Comparison of ENCODE assay signal across 8 mouse cellular contexts in the genomic region with DNA sequence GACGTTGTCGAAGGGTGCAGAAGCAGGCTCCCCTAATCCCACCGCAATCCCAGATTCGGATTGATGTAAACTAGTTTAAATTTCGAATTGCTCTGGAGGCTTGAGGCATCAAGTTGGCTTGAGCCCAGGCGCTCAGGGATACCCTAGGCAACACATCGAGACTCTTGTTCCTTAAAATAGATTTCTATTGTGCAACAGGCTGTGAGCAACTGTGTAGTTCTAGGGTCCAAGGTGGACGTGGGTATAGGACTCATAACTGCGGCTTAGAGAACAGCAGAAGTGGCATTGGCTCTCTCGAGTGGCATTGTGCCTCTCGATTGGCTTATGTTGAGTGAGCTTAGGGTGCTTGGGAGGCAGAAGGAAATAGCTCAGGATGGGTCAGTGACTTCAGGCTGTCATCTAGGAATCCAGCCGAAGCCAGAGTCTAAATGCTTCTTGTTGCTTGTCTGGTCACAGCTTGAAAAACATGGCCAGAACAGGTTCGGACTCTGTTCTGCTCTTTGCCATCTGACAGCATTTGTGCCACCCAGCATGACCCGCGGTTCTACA. TPM values are rescaled to one million over a fixed set of nuclear protein-coding genes. Genes with fewer than 3 reads are reported as not detected.
A peak's percentile ranks its signal among the peaks of the same experiment; 100 is the strongest.
DNase-seq lines count a peak whose midpoint lies in the region; ATAC-seq and TF ChIP-seq lines count a peak whose summit lies in the region.

No protein-coding gene starts in this region.

- in situ Hi-C loops in CH12.LX (cut with MboI; ENCODE audit: low pct_ligation_motif_present, low pct_unique_long_range_greater_than_20kb, low sequenced_read_pairs) = no loop called here

- H3K4me2 ChIP-seq in CH12.LX (ENCODE audit: insufficient read depth, low read depth, poor library complexity, severe bottlenecking) = peak overlapping the region; percentile 74
- peak overlapping the region; percentile 78 for H3K4me2 ChIP-seq in forebrain, embryonic 15.5 days (replicated peaks)
- peak overlapping the region; percentile 81 for H3K4me2 ChIP-seq in midbrain, embryonic 13.5 days (replicated peaks)

- dilution Hi-C loops in CH12.LX (cut with MboI; ENCODE audit: extremely low pct_ligation_motif_present, extremely low pct_unique_long_range_greater_than_20kb, low sequenced_read_pairs) = no loop called here

- ATAC-seq in forebrain, embryonic 15.5 days (replicated peaks) = no peak
- ATAC-seq in midbrain, embryonic 13.5 days = no peak
- ATAC-seq in frontal cortex, adult (ENCODE audit: low TSS enrichment) = no peak

- H3K27me3 ChIP-seq in CH12.LX (replicated peaks) = no peaks in the 10 kb centered on the region
- peaks cover 21% of the 10 kb centered on the region for H3K27me3 ChIP-seq in forebrain, embryonic 15.5 days
- peaks cover 30% of the 10 kb centered on the region for H3K27me3 ChIP-seq in midbrain, embryonic 13.5 days

- H3K36me3 ChIP-seq in CH12.LX (replicated peaks in 1 of 2; ENCODE audit: control insufficient read depth in 1 of 2, insufficient read depth in 1 of 2, low read length in 1 of 2) = peaks cover 15 to 34% of the 10 kb centered on the region in 2 experiments
- peaks cover 14% of the 10 kb centered on the region for H3K36me3 ChIP-seq in forebrain, embryonic 15.5 days
- peaks cover 15% of the 10 kb centered on the region for H3K36me3 ChIP-seq in midbrain, embryonic 13.5 days

- 23% methylated on average over 15 of the region's 15 CpGs for WGBS in forebrain, embryonic 15.5 days
- 27% methylated on average over 15 of the region's 15 CpGs for WGBS in midbrain, embryonic 13.5 days

- no peak for TF ChIP-seq POLR2A in CH12.LX (IDR thresholded peaks at IDR 0.05; ENCODE audit: low read depth, low read length)

- peaks cover 18% of the 10 kb centered on the region for H3K79me2 ChIP-seq in CH12.LX (replicated peaks; ENCODE audit: control insufficient read depth, extremely low read depth, insufficient read depth, poor library complexity, severe bottlenecking)

- peak overlapping the region; percentile 97 for H3K9ac ChIP-seq in CH12.LX (ENCODE audit: insufficient read depth, low read depth)
- peak overlapping the region; percentile 99 for H3K9ac ChIP-seq in forebrain, embryonic 15.5 days (replicated peaks)
- peak overlapping the region; percentile 95 for H3K9ac ChIP-seq in midbrain, embryonic 13.5 days (replicated peaks)

- peak overlapping the region; percentile 84 to 92 (median 86) for H3K4me3 ChIP-seq in CH12.LX (replicated peaks in 1 of 3; ENCODE audit: low read depth in 2 of 3, low read length in 2 of 3, poor library complexity in 1 of 3)
- H3K4me3 ChIP-seq in forebrain, embryonic 15.5 days = peak overlapping the region; percentile 90
- H3K4me3 ChIP-seq in midbrain, embryonic 13.5 days (replicated peaks) = peak overlapping the region; percentile 71

- TF ChIP-seq CTCF in CH12.LX (conservative IDR thresholded peaks at IDR 0.05 in 1 of 2, IDR thresholded peaks at IDR 0.05 in 1 of 2; ENCODE audit: low read depth in 2 of 2, low read length in 2 of 2) = no peak

- H3K4me1 ChIP-seq in CH12.LX (ENCODE audit: control insufficient read depth in 1 of 2, insufficient read depth in 2 of 2) = peaks cover 11 to 41% of the 10 kb centered on the region in 2 experiments
- peaks cover 45% of the 10 kb centered on the region for H3K4me1 ChIP-seq in forebrain, embryonic 15.5 days
- peaks cover 47% of the 10 kb centered on the region for H3K4me1 ChIP-seq in midbrain, embryonic 13.5 days (replicated peaks)

- TF ChIP-seq EP300 in CH12.LX (IDR thresholded peaks at IDR 0.05; ENCODE audit: low read length) = no peak

- peak overlapping the region; percentile 84 for H3K27ac ChIP-seq in CH12.LX (ENCODE audit: insufficient read depth, low read depth)
- H3K27ac ChIP-seq in forebrain, embryonic 15.5 days (replicated peaks) = peak overlapping the region; percentile 100
- H3K27ac ChIP-seq in midbrain, embryonic 13.5 days = peak overlapping the region; percentile 98

- peaks cover 5% of the 10 kb centered on the region for H3K9me3 ChIP-seq in CH12.LX (replicated peaks; ENCODE audit: low read length)
- no peaks in the 10 kb centered on the region for H3K9me3 ChIP-seq in forebrain, embryonic 15.5 days
- H3K9me3 ChIP-seq in midbrain, embryonic 13.5 days = no peaks in the 10 kb centered on the region

- DNase-seq in 3134 (ENCODE audit: extremely low read depth, insufficient read length, low spot score) (peak; percentile 39), CH12.LX (ENCODE audit: extremely low read depth) (peak; percentile 36)
- DNase-seq in kidney, postnatal 14 days = peak; percentile 36
- DNase-seq in right cerebral cortex, adult 2 months (ENCODE audit: low spot score in 2 of 2) = no peak
- no peak for DNase-seq in cerebellum, adult 18-20 months

- no peak for TF ChIP-seq RAD21 in CH12.LX (IDR thresholded peaks at IDR 0.05; ENCODE audit: low read depth, low read length)

TF ChIP-seq in CH12.LX, 34 proteins besides CTCF, POLR2A, EP300 and RAD21:
- no peak for TF ChIP-seq UBTF (IDR thresholded peaks at IDR 0.05; ENCODE audit: low read depth, low read length)
- TF ChIP-seq MEF2A (IDR thresholded peaks at IDR 0.05; ENCODE audit: borderline replicate concordance, low read depth, low read length) = peak; percentile 20; the same call in 1 of the 2 replicates
- TF ChIP-seq HCFC1 (IDR thresholded peaks at IDR 0.05; ENCODE audit: low read depth, low read length) = no peak
- no peak for TF ChIP-seq MAZ (IDR thresholded peaks at IDR 0.05; ENCODE audit: low read depth, low read length)

RNA-seq across cellular contexts. Expression of gene Ube2m, which starts 0.6 kb away (rescaled TPM):
- total RNA-seq in CH12.LX (2012; rRNA removed) (134 and 156 TPM in 2 replicates), CH12.LX (2014; rRNA removed) (227 and 244 TPM in 2 replicates)
- 215 and 272 TPM in 2 replicates for polyA plus RNA-seq in CH12.LX (2012; ENCODE audit: insufficient read length, low read depth)
- polyA plus RNA-seq in forebrain, embryonic 15.5 days (2015; fragmentation: Nextera tagmentation; extraction: Ambion mirVana) = 118 and 131 TPM in 2 replicates
- polyA plus RNA-seq in midbrain, embryonic 13.5 days (2015; fragmentation: Nextera tagmentation; extraction: Ambion mirVana) = 63.1 and 91.6 TPM in 2 replicates

RNA-seq across cellular contexts. Expression of gene Chmp2a, which starts 4.1 kb away (rescaled TPM):
- total RNA-seq in CH12.LX (2012; rRNA removed) = 110 and 115 TPM in 2 replicates
- 131 and 141 TPM in 2 replicates for total RNA-seq in CH12.LX (2014; rRNA removed)
- polyA plus RNA-seq in CH12.LX (2012; ENCODE audit: insufficient read length, low read depth) = 134 and 148 TPM in 2 replicates
- 180 and 184 TPM in 2 replicates for polyA plus RNA-seq in forebrain, embryonic 15.5 days (2015; fragmentation: Nextera tagmentation; extraction: Ambion mirVana)
- polyA plus RNA-seq in midbrain, embryonic 13.5 days (2015; fragmentation: Nextera tagmentation; extraction: Ambion mirVana) = 181 and 186 TPM in 2 replicates

RNA-seq across cellular contexts. Expression of gene Mzf1, which starts 15.9 kb away (rescaled TPM):
- total RNA-seq in CH12.LX (2012; rRNA removed) (0.46 and 0.55 TPM in 2 replicates), CH12.LX (2014; rRNA removed) (0.31 and 0.34 TPM in 2 replicates)
- 0.50 and 0.68 TPM in 2 replicates for polyA plus RNA-seq in CH12.LX (2012; ENCODE audit: insufficient read length, low read depth)
- 7.9 and 8.7 TPM in 2 replicates for polyA plus RNA-seq in forebrain, embryonic 15.5 days (2015; fragmentation: Nextera tagmentation; extraction: Ambion mirVana)
- 6.8 and 7.1 TPM in 2 replicates for polyA plus RNA-seq in midbrain, embryonic 13.5 days (2015; fragmentation: Nextera tagmentation; extraction: Ambion mirVana)

RNA-seq across cellular contexts. Expression of gene Zbtb45, which starts 28.9 kb away (rescaled TPM):
- total RNA-seq in CH12.LX (2012; rRNA removed) (9.5 and 12.1 TPM in 2 replicates), CH12.LX (2014; rRNA removed) (6.7 and 6.8 TPM in 2 replicates)
- 16.7 and 17.1 TPM in 2 replicates for polyA plus RNA-seq in CH12.LX (2012; ENCODE audit: insufficient read length, low read depth)
- polyA plus RNA-seq in forebrain, embryonic 15.5 days (2015; fragmentation: Nextera tagmentation; extraction: Ambion mirVana) = 40.4 and 44.2 TPM in 2 replicates
- polyA plus RNA-seq in midbrain, embryonic 13.5 days (2015; fragmentation: Nextera tagmentation; extraction: Ambion mirVana) = 37.3 and 41.2 TPM in 2 replicates

RNA-seq across cellular contexts. Expression of gene Trim28, which starts 39.8 kb away (rescaled TPM):
- total RNA-seq in CH12.LX (2012; rRNA removed) (500 and 583 TPM in 2 replicates), CH12.LX (2014; rRNA removed) (495 and 516 TPM in 2 replicates)
- 728 and 891 TPM in 2 replicates for polyA plus RNA-seq in CH12.LX (2012; ENCODE audit: insufficient read length, low read depth)
- 252 and 278 TPM in 2 replicates for polyA plus RNA-seq in forebrain, embryonic 15.5 days (2015; fragmentation: Nextera tagmentation; extraction: Ambion mirVana)
- 240 and 273 TPM in 2 replicates for polyA plus RNA-seq in midbrain, embryonic 13.5 days (2015; fragmentation: Nextera tagmentation; extraction: Ambion mirVana)

Comparison
In these comparisons a context has a peak if more than half of its experiments do, and no peak if none do; other contexts are left out.
1. DNase-seq: peak in 3134 (single experiment), CH12.LX (single experiment) and kidney, postnatal 14 days (single experiment); none in right cerebral cortex, adult 2 months (0 of 2) and cerebellum, adult 18-20 months (0 of 2).
2. Peak in every context shown above with its lines, with median percentiles within 50 percentile points of each other: H3K27ac ChIP-seq, H3K4me2 ChIP-seq, H3K4me3 ChIP-seq and H3K9ac ChIP-seq.